Mouse (Mus musculus) common myeloid progenitor, adult 5-6 weeks (primary cell): Measurements from ENCODE around the gene Zfp593. TPM values are rescaled to one million over a fixed set of nuclear protein-coding genes. Genes with fewer than 3 reads are reported as not detected.

Source experiments
- ATAC-seq: replicated peaks from 2 replicates; pipeline ENCODE4 v1.8.0; 2016; ENCODE audit warnings: low read depth, mild to moderate bottlenecking, moderate TSS enrichment, inconsistent platforms; ENCODE audit not compliant: poor library complexity, severe bottlenecking
- total RNA-seq: library from RNA; stranded (forward); fragments of 200-1000, 187-1606 nt; gene quantifications from 2 replicates; pipeline ENCODE4 v1.2.3, GENCODE M21; 2017

The Zfp593 gene
- total RNA-seq, 1 experiment from 2014 or later: 13.1 TPM

GRCm38 (mm10) chr4:134237582-134238278, 7.7 kb downstream of the Zfp593 start:
- no peak for ATAC-seq

GRCm38 (mm10) chr4:134234876-134235275, 10.5 kb downstream of the Zfp593 start:
- ATAC-seq: no peak

GRCm38 (mm10) chr4:134230431-134230830, 15.0 kb downstream of the Zfp593 start:
- ATAC-seq: no peak

GRCm38 (mm10) chr4:134227194-134227593, 18.2 kb downstream of the Zfp593 start, which contains the start of gene Catsper4:
Gene Catsper4 (minus strand): TSS chr4:134227383.
- no peak for ATAC-seq

- ATAC-seq: no peak
These were observed 22.4 kb downstream of the Zfp593 start for GRCm38 (mm10) chr4:134222793-134223600.

- ATAC-seq: no peak
These were observed 38.8 kb downstream of the Zfp593 start for GRCm38 (mm10) chr4:134206488-134207053.

GRCm38 (mm10) chr4:134203340-134203896, 42.0 kb downstream of the Zfp593 start:
- peak; percentile 50 for ATAC-seq

GRCm38 (mm10) chr4:134202904-134203303, 42.5 kb downstream of the Zfp593 start, which contains the start of gene Gm7534:
Gene Gm7534 (minus strand): TSS chr4:134203004.
- no peak for ATAC-seq

GRCm38 (mm10) chr4:134199371-134199770, 46.0 kb downstream of the Zfp593 start:
- ATAC-seq: no peak

Other genes starting within 250 kb of the Zfp593 start
- gene Dhdds, start 244.7 kb downstream of the Zfp593 start, total RNA-seq: 13.2 and 21.0 TPM in 2 replicates
- 0.18 TPM in 1 of 2 replicates, not detected in the other for gene Lin28a, start 226.8 kb downstream of the Zfp593 start, total RNA-seq
- gene Zfp683, start 191.8 kb downstream of the Zfp593 start, total RNA-seq: not detected in 2 replicates
- gene Crybg2, start 184.8 kb downstream of the Zfp593 start, total RNA-seq: not detected in 2 replicates
- gene Cd52, start 150.5 kb downstream of the Zfp593 start, total RNA-seq: 215 and 234 TPM in 2 replicates
- gene Ubxn11, start 143.0 kb downstream of the Zfp593 start, total RNA-seq: 10.6 and 13.3 TPM in 2 replicates
- gene Sh3bgrl3, start 116.8 kb downstream of the Zfp593 start, total RNA-seq: 165 and 201 TPM in 2 replicates
- gene Cep85, start 58.5 kb downstream of the Zfp593 start, total RNA-seq: 25.2 and 51.2 TPM in 2 replicates
- not detected in 2 replicates for gene Gm7534, start 42.6 kb downstream of the Zfp593 start, total RNA-seq
- not detected in 2 replicates for gene Catsper4, start 18.2 kb downstream of the Zfp593 start, total RNA-seq
- not detected in 2 replicates for gene Cnksr1, start 7.2 kb downstream of the Zfp593 start, total RNA-seq
- 1.8 TPM in 1 of 2 replicates, not detected in the other for gene E130218I03Rik, start 1.9 kb downstream of the Zfp593 start, total RNA-seq
- gene Gm30191, start 1.3 kb upstream of the Zfp593 start, total RNA-seq: not detected in 2 replicates
- gene Grrp1, start 8.5 kb upstream of the Zfp593 start, total RNA-seq: not detected in 2 replicates
- 27.9 and 36.1 TPM in 2 replicates for gene Pdik1l, start 42.3 kb upstream of the Zfp593 start, total RNA-seq
- not detected in 2 replicates for gene Trim63, start 69.5 kb upstream of the Zfp593 start, total RNA-seq
- gene Slc30a2, start 97.6 kb upstream of the Zfp593 start, total RNA-seq: not detected in 2 replicates
- not detected in 2 replicates for gene Extl1, start 138.3 kb upstream of the Zfp593 start, total RNA-seq
- gene Pafah2, start 150.7 kb upstream of the Zfp593 start, total RNA-seq: 16.4 and 18.4 TPM in 2 replicates
- gene Stmn1, start 222.7 kb upstream of the Zfp593 start, total RNA-seq: 1,614 and 1,654 TPM in 2 replicates